Mouse (Mus musculus): ENCODE results near the gene Tmpo.

Tmpo gene

DNA sequence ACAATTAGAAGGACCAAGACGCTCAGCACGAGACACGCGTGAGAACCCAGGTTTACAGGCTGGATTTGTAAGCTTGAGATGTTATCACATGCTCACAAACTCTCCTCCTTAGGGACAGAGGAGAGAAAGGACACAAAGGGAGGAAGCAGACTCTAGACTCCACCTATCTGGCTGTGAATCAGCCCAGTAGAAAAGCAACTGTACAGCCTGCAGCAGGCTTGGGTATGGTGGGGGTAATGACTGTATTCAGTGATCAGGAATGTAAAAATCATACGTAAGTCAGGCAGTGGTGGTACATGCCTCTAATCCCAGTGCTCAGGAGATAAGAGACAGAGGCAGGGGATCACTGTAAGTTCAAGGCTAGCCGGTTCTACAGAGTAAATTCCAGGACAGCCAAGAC lies 24.8 kb downstream of the Tmpo start:
- no peak for DNase-seq

DNA sequence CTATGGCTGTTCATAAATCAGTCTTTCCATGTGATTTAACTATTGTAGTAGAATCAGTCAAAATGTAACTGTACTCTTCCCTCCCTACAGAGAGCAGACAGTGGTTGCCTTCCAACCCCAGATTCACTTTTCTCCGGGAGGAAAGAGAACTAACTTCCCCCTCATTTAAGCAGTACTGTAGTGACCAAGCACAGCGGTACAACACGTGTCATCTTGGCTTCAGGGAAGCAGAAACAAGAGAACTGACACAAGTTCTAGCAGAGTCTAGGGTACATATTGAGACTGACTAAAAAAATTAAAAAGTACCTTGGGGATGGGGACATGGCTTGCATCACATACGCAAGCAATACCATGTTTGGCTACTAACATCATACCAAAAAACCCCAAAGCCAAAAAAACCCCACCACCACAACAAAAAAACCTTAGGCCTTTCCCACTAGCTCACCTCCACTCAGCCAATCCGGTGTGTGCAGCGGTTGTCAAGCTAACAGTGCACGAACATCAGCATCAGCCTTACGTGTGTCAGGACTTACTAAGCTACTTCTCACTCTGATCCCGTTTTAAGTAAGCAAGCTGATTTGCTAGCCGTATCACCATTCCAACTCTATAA lies 27.1 kb downstream of the Tmpo start:
- DNase-seq = no peak

DNA sequence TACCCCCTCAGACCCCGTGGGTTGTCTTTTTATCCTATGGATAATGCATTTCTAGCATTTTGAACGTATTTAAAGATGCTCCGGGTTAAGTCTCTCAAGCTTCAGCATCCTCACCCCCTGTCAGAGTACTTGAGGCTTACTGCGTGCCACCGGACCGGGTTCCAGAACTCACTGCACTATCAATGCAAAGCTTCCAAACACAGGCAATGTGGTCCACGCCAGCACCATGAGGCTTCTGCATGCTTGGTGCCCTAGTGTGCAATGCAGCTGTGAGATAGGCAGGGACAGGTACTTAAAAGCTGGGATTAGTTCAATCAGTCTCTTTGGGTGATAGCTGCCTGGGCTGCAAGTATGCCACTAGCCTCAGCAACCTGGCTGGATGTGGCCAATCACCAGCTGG lies 35.7 kb downstream of the Tmpo start:
- DNase-seq = no peak

DNA sequence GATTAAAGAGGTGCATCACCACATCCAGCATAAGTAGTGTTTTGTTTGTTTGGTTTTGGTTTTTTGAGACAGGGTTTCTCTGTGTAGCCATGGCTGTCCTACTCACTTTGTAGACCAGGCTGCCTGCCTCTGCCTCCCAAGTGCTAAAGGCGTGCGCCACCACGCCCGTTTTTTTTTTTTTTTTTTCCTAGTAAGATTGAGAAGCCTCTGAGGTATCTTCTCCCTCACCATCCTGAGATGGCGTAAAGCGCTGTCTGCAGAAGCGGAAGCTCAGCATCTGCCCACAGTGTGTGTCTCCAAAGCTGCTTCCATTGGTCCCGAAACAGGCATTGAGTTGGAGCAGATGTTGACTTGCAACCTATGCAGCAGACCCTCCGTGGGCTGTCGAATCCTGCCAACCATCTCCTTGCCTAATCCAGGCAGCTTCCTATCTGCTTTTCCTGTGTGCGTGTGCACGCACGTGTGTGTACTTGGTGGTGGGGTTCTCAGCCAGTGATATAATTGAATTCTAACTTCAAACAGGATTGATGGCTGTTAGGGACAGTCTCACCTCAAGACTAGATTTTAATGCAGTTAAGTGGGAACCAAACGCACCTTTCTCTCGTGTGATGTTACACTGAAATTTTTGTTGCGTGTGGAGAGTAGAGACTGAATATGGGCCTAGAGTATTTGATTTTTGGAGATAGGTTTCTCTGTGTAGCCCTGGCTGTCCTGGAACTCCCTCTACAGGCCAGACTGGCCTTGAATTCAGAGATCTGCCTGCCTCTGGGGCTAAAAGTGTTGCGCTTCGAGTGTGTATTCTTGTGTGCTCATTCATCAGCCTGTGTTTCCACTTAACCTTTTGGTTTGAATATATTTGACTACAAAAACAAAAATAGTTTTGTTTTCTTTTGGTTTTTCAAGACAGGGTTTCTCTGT lies 37.5 kb downstream of the Tmpo start:
- DNase-seq = no peak

DNA sequence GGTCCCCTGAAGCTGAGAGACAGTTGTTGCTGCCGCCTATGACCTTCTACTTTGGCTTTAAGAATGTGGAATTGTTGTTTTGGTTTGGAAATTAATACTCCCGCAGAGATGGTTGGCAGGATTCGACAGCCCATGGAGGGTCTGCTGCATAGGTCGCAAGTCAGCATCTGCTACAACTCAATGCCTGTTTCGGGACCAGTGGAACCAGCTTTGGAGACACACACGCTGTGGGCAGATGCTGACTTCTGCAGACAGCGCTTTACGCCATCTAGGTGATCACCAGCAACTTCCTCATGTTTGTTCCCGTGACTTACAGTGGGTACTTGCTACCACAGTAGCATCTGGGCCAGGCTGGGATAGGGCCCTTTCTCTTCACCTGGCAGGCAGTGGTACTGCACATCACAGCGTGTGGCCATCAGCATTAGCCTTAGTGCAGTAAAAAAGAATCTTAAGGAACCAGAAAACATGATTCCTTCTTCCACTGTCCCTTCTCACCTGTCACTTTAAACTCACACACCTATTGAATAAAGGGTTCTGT lies 38.4 kb downstream of the Tmpo start:
- DNase-seq = no peak

DNA sequence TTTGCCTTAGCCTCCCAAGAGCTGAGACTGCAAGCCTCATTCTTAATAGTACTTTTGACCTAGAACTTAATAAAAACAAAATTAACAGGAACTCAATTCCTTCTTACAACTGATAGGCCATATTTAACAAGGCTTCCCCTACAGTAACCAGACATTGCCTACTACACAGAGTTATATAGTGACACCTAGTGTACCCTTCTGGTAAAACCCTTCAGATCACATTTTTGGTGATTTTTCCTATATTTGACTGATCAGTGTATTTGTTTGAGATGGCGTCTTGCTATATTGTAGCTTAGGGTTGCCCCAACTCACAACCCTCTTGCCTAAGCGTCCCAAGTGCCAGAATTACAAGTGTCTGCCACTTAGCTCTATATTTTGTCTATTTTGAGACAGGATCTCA lies 39.6 kb downstream of the Tmpo start:
- peak in 1 of 2 experiments; percentile 65 for DNase-seq

DNA sequence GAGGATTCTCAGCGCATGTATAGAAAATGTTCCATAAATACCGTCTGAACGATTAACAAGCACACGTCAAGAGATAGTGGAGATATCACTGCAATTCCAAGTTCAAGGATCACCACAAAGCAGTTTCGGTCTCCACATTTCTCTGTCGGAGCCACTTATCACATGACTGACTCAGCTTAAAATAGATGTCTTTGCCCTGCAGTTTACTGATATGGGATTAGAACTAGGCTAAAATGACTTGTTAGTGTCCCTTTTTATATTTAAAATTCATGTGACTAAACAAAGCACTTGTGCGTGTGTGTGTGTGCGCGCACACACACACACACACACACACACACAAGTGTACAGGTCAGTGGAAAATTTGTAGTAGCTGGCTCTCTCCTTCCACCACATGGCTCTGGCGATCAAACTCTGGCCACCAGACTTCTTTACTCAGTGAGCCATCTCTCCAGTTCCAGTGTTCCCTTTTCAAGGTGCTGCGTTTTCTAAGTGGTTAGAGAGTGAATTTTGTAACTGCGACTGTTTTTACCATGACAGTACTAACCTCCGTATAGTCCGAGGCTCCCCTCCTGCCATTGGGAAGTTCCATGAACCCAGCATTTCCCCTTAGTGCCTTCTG lies 41.9 kb downstream of the Tmpo start:
- DNase-seq = no peak

DNA sequence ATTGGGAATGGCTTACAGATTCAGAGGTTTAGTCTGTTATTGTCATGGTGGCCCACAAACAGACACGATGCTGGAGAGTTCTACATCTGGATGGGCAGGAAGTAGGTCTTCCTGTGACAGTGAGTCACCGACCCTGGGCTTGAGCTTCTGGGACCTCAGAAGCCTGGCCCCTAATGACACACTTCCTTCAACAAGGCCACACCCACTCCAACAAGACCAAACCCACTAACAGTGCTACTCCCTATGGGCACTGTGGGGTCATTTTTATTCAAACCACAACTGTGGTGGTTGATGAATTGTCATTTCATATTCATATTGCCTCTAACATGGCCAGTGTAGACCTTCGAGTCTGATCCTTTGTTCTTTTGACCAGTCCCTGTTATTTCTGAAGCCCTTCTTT lies 42.8 kb downstream of the Tmpo start:
- DNase-seq = no peak

DNA sequence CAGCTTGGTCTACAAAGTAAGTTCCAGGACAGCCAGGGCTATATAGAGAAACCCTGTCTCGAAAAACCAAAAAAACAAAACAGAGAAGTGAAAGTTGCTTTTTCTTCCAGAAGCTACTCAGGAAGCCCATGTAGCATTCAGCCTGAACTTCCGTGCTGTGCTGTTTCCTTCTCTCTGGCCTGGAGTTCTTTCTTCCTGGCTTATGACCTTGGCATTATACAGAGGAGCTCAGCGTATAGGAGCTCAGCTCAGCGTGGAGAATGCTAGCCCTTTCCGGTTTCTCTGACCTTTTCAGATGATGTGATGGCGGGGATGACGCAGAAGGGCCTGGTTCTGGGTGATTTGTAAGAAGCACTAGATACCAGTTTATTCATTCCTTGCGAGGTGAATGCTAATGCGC lies 43.7 kb downstream of the Tmpo start:
- DNase-seq = no peak

DNA sequence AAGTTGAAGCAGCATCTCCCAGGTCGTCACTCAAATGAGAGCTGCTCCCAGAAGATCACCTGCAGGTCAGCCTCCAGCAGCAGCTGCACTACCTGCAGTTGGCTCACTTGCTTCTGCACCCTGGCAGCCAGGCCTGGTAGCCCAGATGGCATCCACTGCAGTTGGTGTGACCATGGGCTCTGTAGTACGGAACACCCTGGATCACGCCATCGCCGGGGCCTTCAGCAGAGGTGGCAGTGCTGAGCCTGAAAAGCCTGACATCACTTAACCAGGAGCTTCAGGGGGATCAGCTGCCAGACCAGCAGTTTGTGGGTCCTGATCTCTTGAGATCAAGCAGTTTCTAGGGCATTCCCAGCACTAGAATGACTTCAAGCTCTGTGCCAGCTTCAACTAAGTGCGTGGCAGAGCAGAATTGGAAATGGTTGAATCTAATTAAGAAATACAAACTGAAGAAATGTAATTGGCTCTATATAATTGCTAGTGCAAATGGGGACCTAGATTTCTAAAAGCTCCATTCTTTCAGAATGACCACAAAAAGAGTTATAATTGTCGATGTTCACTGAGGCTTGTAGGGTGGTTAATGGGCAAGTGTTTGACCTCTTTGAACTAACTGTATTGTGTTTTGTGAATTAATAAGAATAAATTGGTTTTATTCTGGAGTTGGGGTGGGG lies 45.7 kb downstream of the Tmpo start:
- no peak for DNase-seq

DNA sequence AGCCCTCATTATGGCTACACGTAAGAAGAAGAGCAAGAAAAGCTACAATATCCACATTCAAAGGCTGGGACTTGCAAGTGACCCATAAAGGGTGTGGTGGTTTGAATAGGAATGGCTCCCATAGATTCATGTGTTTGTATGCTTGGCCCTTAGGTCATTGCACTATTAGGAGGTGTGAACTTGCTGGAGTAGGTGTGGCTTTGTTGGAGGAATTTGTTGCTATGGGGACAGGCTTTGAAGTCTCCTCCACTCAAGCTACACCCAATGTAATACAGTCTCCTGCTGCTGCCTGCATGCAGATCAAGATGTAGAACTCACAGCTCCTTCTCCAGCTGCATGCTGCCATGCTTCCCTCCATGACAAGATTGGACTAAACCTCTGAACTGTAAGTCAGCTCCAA lies 49.5 kb downstream of the Tmpo start:
- no peak for DNase-seq

DNA sequence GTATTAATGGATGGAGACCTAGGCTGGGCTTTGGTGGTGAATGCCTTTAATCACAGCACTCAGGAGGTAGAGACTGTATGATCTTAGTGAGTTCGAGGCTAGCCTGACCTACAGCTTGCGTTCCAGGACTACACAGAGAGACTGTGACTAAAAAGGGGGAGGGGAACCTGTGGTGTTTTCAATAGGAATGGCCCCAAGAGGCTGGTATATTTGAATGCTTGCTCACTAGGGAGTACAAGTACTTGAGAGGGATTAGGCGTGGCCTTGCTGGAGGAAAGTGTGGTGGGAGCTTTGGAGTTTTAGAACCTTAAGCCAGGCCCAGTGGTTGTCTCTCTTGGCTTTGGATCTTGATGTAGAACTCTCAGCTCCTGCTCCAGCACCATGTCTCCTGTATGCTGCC lies 50.3 kb downstream of the Tmpo start:
- no peak for DNase-seq

DNA sequence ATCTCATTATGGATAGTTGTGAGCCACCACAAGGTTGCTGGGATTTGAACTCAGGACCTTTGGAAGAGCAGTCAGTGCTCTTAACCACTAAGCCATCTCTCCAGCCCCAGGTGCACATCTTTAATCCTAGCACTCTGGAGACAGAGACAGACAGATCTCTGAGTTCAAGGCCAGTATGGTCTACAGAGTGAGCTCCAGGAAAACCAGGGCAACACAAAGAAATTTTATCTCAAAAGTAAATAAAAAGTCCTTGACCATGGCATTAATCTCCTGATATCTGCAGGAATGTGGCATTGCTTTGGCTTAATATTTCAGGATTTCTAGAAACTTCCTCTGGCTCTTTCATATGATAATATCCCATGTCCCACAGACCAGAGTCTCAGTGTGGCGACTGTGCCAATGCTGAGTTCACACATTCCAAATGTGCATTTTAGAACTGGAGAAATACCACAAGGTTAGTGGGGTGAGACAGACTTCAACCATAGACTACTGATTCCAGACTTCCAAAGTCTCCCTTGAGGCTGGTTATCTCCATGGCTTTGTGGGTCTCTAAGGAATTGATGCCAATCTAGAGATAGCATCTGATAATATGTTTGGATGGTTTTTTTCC lies 52.5 kb downstream of the Tmpo start:
- no peak for DNase-seq

DNA sequence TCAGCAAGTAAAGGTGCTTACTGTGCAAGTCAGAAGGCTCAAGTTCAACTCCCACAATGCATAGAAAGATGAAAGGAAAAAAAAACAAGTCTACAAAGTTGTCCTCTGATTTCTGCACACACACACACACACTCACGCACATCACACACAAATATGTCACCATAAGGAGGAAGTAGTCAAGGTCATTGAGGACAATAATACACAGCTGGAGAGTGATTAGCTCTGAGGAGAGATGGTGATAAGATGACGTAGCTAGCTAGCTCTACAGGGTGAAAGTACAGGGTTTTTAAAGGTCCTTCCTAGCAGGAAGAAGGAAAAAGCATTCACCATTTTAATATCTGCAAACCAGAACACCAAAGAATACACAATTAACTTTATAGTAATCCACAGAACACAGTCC lies 53.7 kb downstream of the Tmpo start:
- DNase-seq = no peak

DNA sequence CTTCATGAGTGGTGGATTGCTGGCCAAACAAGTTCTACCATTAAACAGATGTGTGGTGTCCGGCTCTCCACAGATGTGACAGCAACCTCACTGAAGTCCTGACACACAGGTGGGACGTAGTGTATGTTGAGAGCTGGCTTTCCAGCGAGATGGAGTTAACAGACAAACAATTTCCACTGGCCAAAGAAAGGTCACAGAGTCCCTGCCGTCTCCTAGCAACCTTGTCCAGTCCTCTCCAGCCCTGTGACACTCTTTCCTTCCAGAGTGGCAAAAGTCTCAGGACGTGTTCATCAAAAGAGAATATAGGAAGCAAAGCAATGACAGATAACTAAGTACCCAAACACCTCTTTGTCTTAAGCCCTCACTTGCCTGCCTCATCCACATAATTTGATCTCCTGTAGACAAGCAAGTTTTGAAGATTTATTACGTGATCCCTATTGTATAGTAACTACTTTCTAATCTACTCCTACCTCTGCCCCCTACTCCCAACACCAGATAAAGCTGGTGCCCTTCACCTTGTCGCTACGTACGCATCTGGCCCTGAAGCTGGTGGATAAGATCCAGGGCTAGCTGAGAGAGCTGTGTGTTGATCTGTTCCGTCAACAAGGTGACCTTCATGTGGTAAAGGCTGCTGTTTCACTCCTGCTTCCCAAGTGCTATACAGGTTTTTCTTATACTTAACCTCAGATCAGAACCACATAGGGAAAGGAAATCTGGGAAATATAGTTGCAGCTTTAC lies 54.3 kb downstream of the Tmpo start:
- DNase-seq = no peak

DNA sequence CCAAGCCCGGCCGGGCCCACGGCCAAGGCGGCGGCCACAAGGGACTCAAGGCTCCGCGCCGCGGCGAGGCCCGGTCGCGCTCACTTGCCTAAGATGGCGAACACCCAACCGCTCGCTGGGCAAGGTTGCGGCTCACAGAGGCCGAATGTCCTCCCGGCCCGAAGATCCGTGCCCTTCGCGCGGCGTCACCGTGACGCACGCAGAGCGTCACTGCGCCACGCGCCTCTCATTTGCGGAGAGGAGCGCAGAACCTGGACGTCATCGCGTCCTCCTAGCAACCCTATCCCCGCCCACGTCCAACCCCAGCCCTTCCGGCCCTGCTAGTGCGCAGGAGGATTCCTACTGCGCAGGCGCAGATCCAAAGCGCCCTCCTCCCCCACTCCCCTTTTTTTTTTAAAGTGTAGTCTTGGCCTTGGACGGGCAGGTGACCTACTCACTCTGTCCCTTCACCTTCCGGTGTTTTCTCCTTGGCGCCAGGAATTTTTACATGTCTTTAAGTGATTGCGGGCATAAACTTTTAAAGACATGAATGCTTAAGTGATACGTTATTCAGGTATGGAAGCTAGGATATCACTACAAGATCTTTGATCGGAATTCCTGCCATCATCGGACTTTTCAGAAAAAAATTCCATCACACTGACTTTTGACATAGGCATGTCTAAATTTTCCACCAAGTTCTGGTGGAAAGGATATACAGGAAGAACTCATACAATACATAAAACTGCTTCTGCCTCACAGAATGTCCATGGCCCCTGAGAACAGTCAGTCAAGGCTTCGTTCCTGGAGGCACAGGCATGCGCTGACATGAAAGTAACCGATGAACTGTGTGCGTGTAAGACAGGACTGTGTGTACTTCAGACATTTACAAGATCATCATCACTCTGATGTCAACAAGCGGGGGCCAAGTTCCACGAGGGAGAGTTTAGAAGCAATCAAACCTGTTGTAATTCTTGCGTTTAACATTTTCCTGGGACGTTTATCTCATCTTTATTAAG lies 57.0 kb downstream of the Tmpo start, which contains the start of gene Slc25a3:
Gene Slc25a3, minus strand, starts transcription at position 232 of the 995 bp plus-strand sequence.
- peak; percentile 98 to 99 for DNase-seq

DNA sequence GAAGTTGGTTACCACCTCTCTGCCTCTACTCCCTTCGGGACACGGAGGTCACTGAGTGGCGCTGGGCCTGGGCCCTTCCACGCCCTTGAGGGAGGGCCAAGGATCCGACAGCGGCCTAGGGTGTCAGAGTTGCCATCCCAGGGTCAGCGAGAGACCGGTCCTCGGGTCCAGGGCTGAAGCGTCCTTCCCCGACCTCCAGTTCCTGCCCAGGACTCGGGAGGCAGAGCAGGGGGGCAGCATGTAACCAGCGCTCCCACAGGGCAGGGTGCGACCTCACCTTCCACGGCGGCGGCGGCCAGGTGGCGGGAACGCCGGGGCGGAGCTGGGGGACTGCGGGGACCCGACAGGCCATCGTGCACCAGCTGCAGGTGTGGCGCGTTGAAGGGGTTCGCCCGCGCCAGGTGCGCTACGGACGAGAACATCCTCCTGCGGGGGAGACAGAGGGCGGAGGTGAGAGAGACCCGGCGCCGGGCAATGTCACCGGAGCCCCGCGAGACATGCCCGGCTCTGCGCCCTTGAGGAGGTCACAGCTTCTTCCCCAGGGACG lies 57.8 kb downstream of the Tmpo start:
- no peak for DNase-seq

DNA sequence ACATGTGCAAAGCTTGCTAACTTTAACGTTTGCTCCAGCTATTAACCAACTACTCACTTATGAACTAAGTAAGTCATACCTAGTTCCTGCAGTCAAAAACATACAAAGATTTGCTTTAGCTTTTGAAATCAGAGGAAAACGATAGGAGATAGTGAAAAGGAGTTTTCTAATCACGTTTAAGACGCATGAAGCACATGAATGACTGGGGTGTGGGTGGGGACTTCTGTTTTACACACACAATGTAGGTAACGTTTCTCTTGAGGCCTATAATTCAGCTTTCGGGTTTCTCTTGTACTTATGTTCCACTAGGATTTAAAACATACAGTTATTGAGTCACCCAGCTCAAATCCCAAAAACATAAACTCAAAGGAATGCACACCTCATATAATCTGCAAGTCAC lies 58.5 kb downstream of the Tmpo start:
- DNase-seq = no peak

DNA sequence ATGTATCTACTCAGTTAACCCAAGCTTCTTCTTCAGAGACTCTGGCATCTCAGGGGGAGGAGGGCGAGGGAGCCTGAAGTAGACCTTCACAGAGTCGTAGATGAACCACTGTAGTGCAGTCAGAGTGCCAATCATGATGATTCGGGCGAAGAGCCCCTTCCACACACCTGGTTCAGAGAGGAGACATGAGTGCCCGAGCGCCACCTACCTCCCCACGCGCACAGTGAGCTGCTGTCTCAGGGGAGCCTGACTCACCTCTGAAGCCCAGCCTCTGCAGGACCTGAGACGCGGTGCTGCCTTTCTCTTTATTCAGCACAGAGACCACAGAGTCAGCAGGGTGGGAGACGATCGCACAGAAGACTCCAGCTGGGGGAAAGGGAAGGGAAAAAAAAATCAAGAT lies 64.2 kb downstream of the Tmpo start:
- no peak for DNase-seq

DNA sequence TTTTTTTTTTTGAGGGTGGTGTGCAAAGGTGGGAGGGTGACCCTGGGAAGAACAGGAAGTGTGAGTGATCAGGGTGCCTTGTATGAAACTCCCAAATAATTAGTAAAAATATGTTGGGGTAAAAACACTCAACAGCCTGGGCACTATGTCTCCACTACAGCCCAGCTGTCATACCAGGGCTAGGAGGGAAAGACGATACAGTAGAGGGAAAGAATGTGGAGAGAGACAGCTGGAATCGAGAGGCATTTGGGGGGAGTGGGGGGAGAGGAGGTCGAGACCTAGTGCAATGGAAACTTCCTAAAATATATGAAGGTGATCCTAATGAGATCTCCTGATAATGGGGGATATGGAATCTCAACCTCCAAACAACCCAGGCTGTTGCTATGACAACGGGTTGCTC lies 71.3 kb downstream of the Tmpo start:
- no peak for DNase-seq

All from cerebellum, postnatal 10 days (tissue).